Mouse (Mus musculus) limb, embryonic 11.5 days (tissue): Measurements from ENCODE around the gene Gmfg. TPM values are rescaled to one million over a fixed set of nuclear protein-coding genes. Genes with fewer than 3 reads are reported as not detected.

Experiments
- ATAC-seq: fragments of 200-750 bp; cut with Nextera tagmentation; 2 replicates; pipeline ENCODE4 v1.8.0; 2017; ENCODE audit warnings: low read depth; ENCODE audit not compliant: insufficient number of reproducible peaks, low FRiP score, low TSS enrichment
- DNase-seq: peaks from one replicate; pipeline ENCODE4 v3.0.0-alpha.2; 2015; ENCODE audit warnings: low spot score
- H3K27ac ChIP-seq: fragments of 300-500 bp; sonication (generic); replicated peaks from 2 replicates; pipeline ENCODE4 v1.5.1; 2014; ENCODE audit warnings: low read depth, mild to moderate bottlenecking, low read length
- H3K27me3 ChIP-seq: fragments of 300-500 bp; sonication (generic); 2 replicates; pipeline ENCODE4 v1.6.1; 2014; ENCODE audit warnings: mild to moderate bottlenecking, low read length, mixed read lengths; ENCODE audit not compliant: control insufficient read depth, insufficient read depth
- H3K36me3 ChIP-seq: fragments of 300-500 bp; sonication (generic); 2 replicates; pipeline ENCODE4 v1.6.1; 2014; ENCODE audit warnings: mild to moderate bottlenecking, low read length, moderate library complexity, mixed read lengths; ENCODE audit not compliant: control insufficient read depth, insufficient read depth
- H3K4me1 ChIP-seq: fragments of 300-500 bp; sonication (generic); 2 replicates; pipeline ENCODE4 v1.6.1; 2014; ENCODE audit warnings: low read length, mixed read lengths; ENCODE audit not compliant: control insufficient read depth, insufficient read depth
- H3K4me2 ChIP-seq: fragments of 300-500 bp; sonication (generic); 2 replicates; pipeline ENCODE4 v1.6.1; 2014; ENCODE audit warnings: low read depth, mild to moderate bottlenecking, moderate library complexity; ENCODE audit not compliant: severe bottlenecking
- H3K4me3 ChIP-seq: fragments of 300-500 bp; sonication (generic); 2 replicates; pipeline ENCODE4 v1.5.1; 2014; ENCODE audit warnings: low read depth, low read length
- H3K9ac ChIP-seq: fragments of 300-500 bp; sonication (generic); 2 replicates; pipeline ENCODE4 v1.6.1; 2014; ENCODE audit warnings: mild to moderate bottlenecking, low read length
- H3K9me3 ChIP-seq: fragments of 300-500 bp; sonication (generic); 2 replicates; pipeline ENCODE4 v1.6.1; 2016; ENCODE audit warnings: low read length; ENCODE audit not compliant: control insufficient read depth
- WGBS: fragments of 180-500 bp; shearing (Covaris S2); extraction: QIAGEN DNeasy Blood & Tissue Kit; methylation state at CpG from one replicate; pipeline ENCODE4 v1.1.7; 2014; 5-methylcytosine and 5-hydroxymethylcytosine counted together
- polyA plus RNA-seq: library from polyadenylated mRNA; unstranded; fragments of >200 nt; fragmentation: Nextera tagmentation; extraction: Ambion mirVana; gene quantifications from 2 replicates; pipeline ENCODE4 v1.2.1, GENCODE M21; 2014

The Gmfg gene
- polyA plus RNA-seq, 1 experiment from 2014 or later: 5.8 TPM

DNA sequence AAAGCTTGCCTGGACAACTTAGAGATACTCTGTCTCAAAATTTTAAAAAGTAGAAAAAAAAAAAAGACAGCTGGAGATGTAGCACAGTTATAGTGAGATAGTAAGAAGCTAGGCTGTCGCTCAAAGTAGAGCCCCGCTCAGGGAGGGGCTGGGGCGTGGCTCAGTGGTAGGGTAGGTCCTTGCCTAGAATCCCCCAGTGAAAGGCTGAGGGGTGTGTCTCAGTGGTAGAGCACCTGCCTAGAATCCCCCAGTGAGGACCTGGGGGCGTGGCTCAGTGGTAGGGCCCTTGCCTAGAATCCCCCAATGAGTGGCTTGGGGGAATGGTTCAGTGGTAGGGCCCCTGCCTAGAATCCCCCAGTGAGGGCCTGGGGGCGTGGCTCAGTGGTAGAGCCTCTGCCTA lies 23.1 kb downstream of the Gmfg start:
- H3K36me3 ChIP-seq: peaks cover 14% of the 10 kb centered on the region
- H3K27me3 ChIP-seq: no peaks in the 10 kb centered on the region
- no peak overlapping the region for H3K4me2 ChIP-seq
- no peak for DNase-seq
- no peak overlapping the region for H3K4me3 ChIP-seq
- ATAC-seq: no peak
- H3K4me1 ChIP-seq: no peaks in the 10 kb centered on the region
- WGBS: 96% methylated on average over 5 of the region's 5 CpGs
- H3K27ac ChIP-seq: no peak overlapping the region
- H3K9me3 ChIP-seq: no peaks in the 10 kb centered on the region
- H3K9ac ChIP-seq: no peak overlapping the region

DNA sequence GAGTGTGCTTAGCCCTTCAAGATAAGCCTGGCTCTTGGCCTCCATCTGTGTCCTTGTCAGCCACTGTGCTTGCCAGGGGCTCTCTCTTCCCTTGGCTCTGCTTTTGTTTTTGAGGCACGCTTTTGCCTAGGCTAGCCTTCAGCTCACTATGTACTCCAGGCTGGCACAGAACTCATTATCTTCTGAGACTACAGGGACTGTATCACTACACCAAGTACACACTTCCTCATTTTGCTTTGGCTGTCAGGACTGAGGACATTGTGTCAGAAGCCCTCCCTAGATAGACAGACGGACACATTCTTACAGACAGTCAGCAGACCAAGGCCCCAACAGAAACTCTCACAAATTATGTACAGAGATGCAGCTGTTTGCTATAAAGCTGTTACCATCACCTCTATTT lies 25.5 kb downstream of the Gmfg start:
- H3K9ac ChIP-seq: no peak overlapping the region
- H3K4me3 ChIP-seq: no peak overlapping the region
- no peak overlapping the region for H3K4me2 ChIP-seq
- peaks cover 2% of the 10 kb centered on the region; the same call in 1 of the 2 replicates for H3K4me1 ChIP-seq
- no peaks in the 10 kb centered on the region; the same call in 1 of the 2 replicates for H3K27me3 ChIP-seq
- no peak for DNase-seq
- peaks cover 14% of the 10 kb centered on the region for H3K36me3 ChIP-seq
- no peak for ATAC-seq
- WGBS: 90% methylated on average over 2 of the region's 2 CpGs
- H3K9me3 ChIP-seq: no peaks in the 10 kb centered on the region
- no peak overlapping the region for H3K27ac ChIP-seq

- Histone ChIP-seq H3K4me3 (no peak overlapping the region), H3K9me3 (no peaks in the 10 kb centered on the region), H3K27me3 (no peaks in the 10 kb centered on the region; the same call in 1 of the 2 replicates), H3K36me3 (peaks cover 3% of the 10 kb centered on the region; the same call in 1 of the 2 replicates), H3K9ac (no peak overlapping the region), H3K27ac (no peak overlapping the region), H3K4me1 (peaks cover 2% of the 10 kb centered on the region; the same call in 1 of the 2 replicates), H3K4me2 (no peak overlapping the region)
- 65% methylated on average over 10 of the region's 10 CpGs for WGBS
- DNase-seq: peak; percentile 35
- no peak for ATAC-seq
Observed at GRCm38 (mm10) chr7:28464416-28465212, 27.4 kb downstream of the Gmfg start.

DNA sequence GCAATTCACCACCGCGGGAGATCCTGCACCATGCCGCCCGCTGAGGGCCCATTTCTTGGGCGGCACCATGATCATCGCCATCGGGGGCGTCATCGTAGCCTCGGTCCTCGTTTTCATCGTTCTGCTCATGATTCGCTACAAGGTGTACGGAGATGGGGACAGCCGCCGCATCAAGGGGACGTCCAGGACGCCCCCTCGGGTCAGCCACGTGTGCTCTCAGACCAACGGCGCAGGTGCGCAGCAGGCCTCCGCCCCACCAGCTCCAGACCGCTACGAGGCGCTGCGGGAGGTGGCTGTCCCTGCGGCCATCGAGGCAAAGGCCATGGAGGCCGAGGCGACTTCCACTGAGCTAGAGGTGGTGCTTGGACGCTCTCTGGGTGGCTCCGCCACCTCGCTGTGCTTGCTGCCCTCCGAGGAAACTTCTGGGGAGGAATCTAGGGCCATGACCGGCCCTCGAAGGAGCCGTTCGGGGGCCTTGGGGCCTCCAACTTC lies 29.5 kb downstream of the Gmfg start:
- Histone ChIP-seq H3K9ac (peak overlapping the region; percentile 83), H3K27me3 (no peaks in the 10 kb centered on the region; the same call in 1 of the 2 replicates), H3K4me2 (peak overlapping the region; percentile 67), H3K27ac (no peak overlapping the region), H3K4me1 (peaks cover 2% of the 10 kb centered on the region; the same call in 1 of the 2 replicates), H3K36me3 (no peaks in the 10 kb centered on the region; the same call in 1 of the 2 replicates), H3K9me3 (no peaks in the 10 kb centered on the region), H3K4me3 (peak overlapping the region; percentile 47)
- ATAC-seq (0 out of 2 replicates have a peak, but pooled peaks have one; percentile 9), DNase-seq (peak; percentile 54)
- WGBS: 11% methylated on average over 40 of the region's 40 CpGs

DNA sequence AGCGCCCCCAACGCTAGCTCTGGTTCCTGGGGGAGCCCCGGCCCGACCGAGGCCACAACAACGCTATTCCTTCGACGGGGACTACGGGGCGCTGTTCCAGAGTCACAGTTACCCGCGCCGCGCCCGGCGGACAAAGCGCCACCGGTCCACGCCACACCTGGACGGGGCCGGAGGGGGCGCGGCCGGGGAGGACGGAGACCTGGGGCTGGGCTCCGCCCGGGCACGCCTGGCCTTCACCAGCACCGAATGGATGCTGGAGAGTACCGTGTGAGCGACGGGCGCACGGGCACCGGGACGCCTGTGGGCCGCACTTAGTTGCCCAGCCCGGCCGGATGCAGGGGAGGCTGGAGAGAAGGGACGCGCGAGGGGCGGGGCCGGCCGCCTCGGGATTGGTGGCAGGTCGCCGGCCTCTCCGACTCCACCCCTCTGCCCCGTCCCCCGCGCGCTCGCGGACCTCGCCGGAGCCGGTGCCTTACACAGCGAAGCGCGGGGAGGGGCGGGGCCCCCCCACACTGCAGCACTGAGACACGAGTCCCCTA lies 30.0 kb downstream of the Gmfg start:
- H3K4me1 ChIP-seq: peaks cover 2% of the 10 kb centered on the region; the same call in 1 of the 2 replicates
- WGBS: 1% methylated on average over 47 of the region's 63 CpGs
- no peaks in the 10 kb centered on the region for H3K9me3 ChIP-seq
- H3K27ac ChIP-seq: no peak overlapping the region
- no peaks in the 10 kb centered on the region; the same call in 1 of the 2 replicates for H3K27me3 ChIP-seq
- peak; percentile 83 for DNase-seq
- H3K4me2 ChIP-seq: peak overlapping the region; percentile 67
- H3K9ac ChIP-seq: peak overlapping the region; percentile 83
- peak; percentile 79 for ATAC-seq
- H3K4me3 ChIP-seq: peak overlapping the region; percentile 47
- no peaks in the 10 kb centered on the region; the same call in 1 of the 2 replicates for H3K36me3 ChIP-seq

- Histone ChIP-seq H3K4me1 (0 out of 2 replicates have a peak, but pooled peaks cover 3% of the 10 kb centered on the region), H3K27ac (no peak overlapping the region), H3K9me3 (no peaks in the 10 kb centered on the region), H3K27me3 (no peaks in the 10 kb centered on the region), H3K4me2 (no peak overlapping the region), H3K9ac (no peak overlapping the region), H3K36me3 (no peaks in the 10 kb centered on the region), H3K4me3 (no peak overlapping the region)
- DNase-seq (no peak), ATAC-seq (no peak)
- 87% methylated on average over 6 of the region's 6 CpGs for WGBS
Observed at GRCm38 (mm10) chr7:28476191-28476590, 38.9 kb downstream of the Gmfg start.

DNA sequence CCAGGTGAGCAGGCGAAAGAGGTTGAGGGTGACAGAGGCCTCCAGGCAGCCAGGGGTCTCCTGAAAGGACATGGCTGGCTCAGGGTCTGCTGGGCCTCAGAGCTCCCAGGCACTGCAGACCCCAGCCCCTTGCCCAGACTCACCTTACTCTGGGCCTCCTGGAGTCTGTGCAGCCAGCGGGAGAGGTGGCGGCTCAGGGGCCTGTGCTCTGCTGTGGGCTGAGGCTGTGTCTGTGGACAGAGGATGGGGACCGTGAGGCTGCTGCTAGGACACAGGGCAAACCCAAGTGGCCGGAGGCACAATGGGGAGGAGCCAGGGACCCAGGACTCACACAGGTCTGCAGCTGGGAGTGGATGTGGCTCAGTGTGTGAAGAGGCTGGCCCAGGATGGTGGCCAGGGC lies 40.1 kb downstream of the Gmfg start:
- DNase-seq (no peak), ATAC-seq (no peak)
- H3K4me2 ChIP-seq: no peak overlapping the region
- no peaks in the 10 kb centered on the region for H3K27me3 ChIP-seq
- no peaks in the 10 kb centered on the region for H3K36me3 ChIP-seq
- no peak overlapping the region for H3K4me3 ChIP-seq
- no peak overlapping the region for H3K27ac ChIP-seq
- H3K4me1 ChIP-seq: 0 out of 2 replicates have a peak, but pooled peaks cover 3% of the 10 kb centered on the region
- H3K9ac ChIP-seq: no peak overlapping the region
- 90% methylated on average over 5 of the region's 5 CpGs for WGBS
- no peaks in the 10 kb centered on the region for H3K9me3 ChIP-seq

DNA sequence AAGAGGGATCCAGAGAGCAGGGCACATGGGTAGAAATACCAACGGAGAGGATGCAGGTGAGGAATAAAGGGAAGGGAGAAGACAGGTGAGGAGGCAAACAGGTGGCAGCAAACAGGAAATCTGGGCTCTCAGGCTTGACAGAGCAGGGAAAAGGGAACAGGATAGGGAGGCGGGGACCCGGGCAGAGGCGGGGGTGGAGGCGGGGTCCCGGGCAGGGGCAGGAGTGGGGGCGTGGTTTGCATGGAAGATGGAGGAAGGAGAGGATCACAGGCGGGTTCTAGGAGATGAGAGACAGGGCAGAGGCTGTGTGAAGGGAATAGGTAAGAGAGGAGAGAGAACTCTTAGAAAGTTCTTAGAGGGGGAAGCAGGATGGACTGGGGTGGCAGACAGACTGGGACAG lies 41.6 kb downstream of the Gmfg start:
- 7% methylated on average over 8 of the region's 8 CpGs for WGBS
- ATAC-seq (no peak), DNase-seq (peak; percentile 48)
- no peaks in the 10 kb centered on the region for H3K27me3 ChIP-seq
- H3K4me2 ChIP-seq: no peak overlapping the region
- 0 out of 2 replicates have a peak, but pooled peaks cover 3% of the 10 kb centered on the region for H3K4me1 ChIP-seq
- no peak overlapping the region for H3K4me3 ChIP-seq
- H3K9me3 ChIP-seq: no peaks in the 10 kb centered on the region
- H3K36me3 ChIP-seq: no peaks in the 10 kb centered on the region
- H3K9ac ChIP-seq: no peak overlapping the region
- no peak overlapping the region for H3K27ac ChIP-seq
